Mouse (Mus musculus): ENCODE data around the gene Bbs9. TPM values are rescaled to one million over a fixed set of nuclear protein-coding genes. Genes with fewer than 3 reads are reported as not detected.

Gene Bbs9
- polyA plus RNA-seq, 1 experiment from 2014 or later: 7.1 TPM

DNA sequence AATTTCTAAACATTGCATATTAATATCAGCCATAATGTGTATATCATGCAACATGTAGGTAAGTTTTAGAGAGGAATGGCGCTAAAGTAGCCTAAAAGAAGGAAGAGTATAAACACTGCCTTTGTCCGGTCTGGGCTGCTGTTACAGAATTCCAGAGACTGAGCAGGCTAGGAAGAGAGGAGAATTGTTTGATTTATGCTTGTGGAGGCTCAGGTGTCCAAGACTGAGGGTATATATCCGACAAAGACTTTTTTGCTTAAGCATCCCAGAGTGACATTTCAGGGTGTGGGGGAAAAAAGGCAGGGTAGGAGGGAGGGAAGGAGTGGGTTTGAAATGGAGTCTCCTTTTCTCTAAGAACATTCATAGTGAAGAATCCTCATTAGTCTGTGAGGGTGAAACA lies 152.4 kb downstream of the Bbs9 start:
- Histone ChIP-seq H3K27me3 (replicated peaks; ENCODE audit: insufficient read depth, low read length) (no peaks in the 10 kb centered on the region), H3K9me3 (ENCODE audit: low read length) (no peaks in the 10 kb centered on the region), H3K27ac (ENCODE audit: low read length) (no peak overlapping the region), H3K4me3 (ENCODE audit: low read depth, low read length) (no peak overlapping the region), H3K4me2 (replicated peaks; ENCODE audit: low read depth, low read length) (no peak overlapping the region), H3K9ac (replicated peaks; ENCODE audit: low read depth) (no peak overlapping the region), H3K4me1 (ENCODE audit: insufficient read depth, low read depth, low read length) (no peaks in the 10 kb centered on the region), H3K36me3 (ENCODE audit: insufficient read depth, low read length) (no peaks in the 10 kb centered on the region)
- WGBS: 62% methylated on average over 3 of the region's 3 CpGs
- no peak for DNase-seq (ENCODE audit: low spot score)
- no peak for ATAC-seq
- TF ChIP-seq EP300 (IDR thresholded peaks at IDR 0.05) (no peak), CTCF (IDR thresholded peaks at IDR 0.05) (no peak)

DNA sequence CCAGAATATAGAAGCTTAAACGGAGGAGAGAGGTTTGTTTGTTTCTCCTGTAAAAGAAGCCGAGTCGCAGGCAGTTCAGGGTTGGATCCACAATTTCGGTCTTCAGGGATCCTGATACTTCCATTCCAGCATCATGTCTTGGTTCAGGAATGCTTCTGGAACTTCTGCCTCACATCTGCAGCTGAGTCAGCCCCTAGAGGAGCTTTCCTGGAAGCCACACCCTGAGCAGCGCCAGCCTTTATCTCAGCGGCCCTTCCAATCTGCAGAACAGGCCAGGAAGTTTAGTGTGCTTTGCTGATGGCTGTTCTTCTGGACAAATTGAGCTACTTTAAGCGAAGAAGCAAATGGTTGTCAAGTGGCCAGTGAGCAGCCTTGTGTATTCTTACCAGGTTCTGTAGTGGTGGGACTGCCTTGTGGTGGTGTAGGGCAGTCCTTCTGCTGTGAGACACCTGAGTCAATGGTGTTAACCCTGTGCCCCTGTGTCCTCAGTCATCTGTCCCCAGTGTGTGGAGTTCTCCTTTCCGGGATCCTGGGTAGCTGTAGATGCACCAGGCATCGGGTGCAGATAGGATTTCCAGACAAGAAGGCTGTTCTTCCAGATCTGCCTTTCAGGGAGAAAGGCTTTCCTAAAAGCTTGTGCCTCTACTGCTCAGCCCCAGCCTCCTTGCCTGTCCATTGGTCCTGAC lies 157.4 kb downstream of the Bbs9 start:
- Histone ChIP-seq H3K9me3 (ENCODE audit: low read length) (no peaks in the 10 kb centered on the region), H3K4me3 (ENCODE audit: low read depth, low read length) (no peak overlapping the region), H3K9ac (replicated peaks; ENCODE audit: low read depth) (no peak overlapping the region), H3K27me3 (replicated peaks; ENCODE audit: insufficient read depth, low read length) (no peaks in the 10 kb centered on the region), H3K36me3 (ENCODE audit: insufficient read depth, low read length) (no peaks in the 10 kb centered on the region), H3K4me2 (replicated peaks; ENCODE audit: low read depth, low read length) (no peak overlapping the region), H3K4me1 (ENCODE audit: insufficient read depth, low read depth, low read length) (no peaks in the 10 kb centered on the region), H3K27ac (ENCODE audit: low read length) (no peak overlapping the region)
- ATAC-seq (no peak), DNase-seq (ENCODE audit: low spot score) (no peak)
- 76% methylated on average over 9 of the region's 9 CpGs for WGBS
- TF ChIP-seq EP300 (IDR thresholded peaks at IDR 0.05): no peak

GRCm38 (mm10) chr9:22638502-22638901 lies 163.0 kb downstream of the Bbs9 start:
- TF ChIP-seq CTCF (IDR thresholded peaks at IDR 0.05) (no peak), EP300 (IDR thresholded peaks at IDR 0.05) (no peak)
- ATAC-seq (no peak), DNase-seq (ENCODE audit: low spot score) (no peak)
- Histone ChIP-seq H3K27ac (ENCODE audit: low read length) (no peak overlapping the region), H3K9ac (replicated peaks; ENCODE audit: low read depth) (no peak overlapping the region), H3K27me3 (replicated peaks; ENCODE audit: insufficient read depth, low read length) (no peaks in the 10 kb centered on the region), H3K9me3 (ENCODE audit: low read length) (no peaks in the 10 kb centered on the region), H3K4me3 (ENCODE audit: low read depth, low read length) (no peak overlapping the region), H3K4me1 (ENCODE audit: insufficient read depth, low read depth, low read length) (no peaks in the 10 kb centered on the region), H3K4me2 (replicated peaks; ENCODE audit: low read depth, low read length) (no peak overlapping the region), H3K36me3 (ENCODE audit: insufficient read depth, low read length) (no peaks in the 10 kb centered on the region)
- WGBS: 86% methylated on average over 5 of the region's 5 CpGs

- ATAC-seq (no peak), DNase-seq (ENCODE audit: low spot score) (no peak)
- Histone ChIP-seq H3K36me3 (ENCODE audit: insufficient read depth, low read length) (no peaks in the 10 kb centered on the region), H3K4me3 (ENCODE audit: low read depth, low read length) (no peak overlapping the region), H3K4me2 (replicated peaks; ENCODE audit: low read depth, low read length) (no peak overlapping the region), H3K9ac (replicated peaks; ENCODE audit: low read depth) (no peak overlapping the region), H3K9me3 (ENCODE audit: low read length) (no peaks in the 10 kb centered on the region), H3K4me1 (ENCODE audit: insufficient read depth, low read depth, low read length) (no peaks in the 10 kb centered on the region), H3K27ac (ENCODE audit: low read length) (no peak overlapping the region), H3K27me3 (replicated peaks; ENCODE audit: insufficient read depth, low read length) (no peaks in the 10 kb centered on the region)
- no peak for TF ChIP-seq EP300 (IDR thresholded peaks at IDR 0.05)
- TF ChIP-seq CTCF (IDR thresholded peaks at IDR 0.05): no peak
- 48% methylated on average over 13 of the region's 13 CpGs for WGBS
Measured at GRCm38 (mm10) chr9:22640683-22641431, 165.3 kb downstream of the Bbs9 start.

DNA sequence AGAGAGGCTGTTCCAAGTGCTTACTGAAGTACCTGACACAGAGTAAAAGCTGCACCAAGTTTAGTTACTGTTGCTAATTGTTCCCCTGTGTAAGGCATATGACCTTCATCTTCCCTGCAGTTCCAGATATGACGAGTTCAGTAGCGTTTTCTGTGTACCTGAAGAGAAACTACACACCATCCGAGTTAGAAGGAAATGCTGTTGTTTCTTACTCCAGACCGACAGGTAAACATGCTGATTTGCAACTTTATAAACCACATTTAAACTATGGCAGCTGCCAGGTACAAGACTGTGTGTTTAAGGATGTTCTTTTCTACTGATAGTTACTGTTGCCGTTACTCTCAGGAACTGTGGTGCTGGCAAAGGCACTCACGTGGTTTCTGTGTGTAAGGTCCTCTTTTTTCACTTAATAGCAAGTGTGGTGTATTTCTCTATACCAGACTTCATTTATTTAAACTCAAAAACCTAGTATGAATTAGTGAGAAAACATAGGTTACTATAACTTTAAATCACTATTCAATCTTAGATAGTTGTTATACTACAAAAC lies 170.4 kb downstream of the Bbs9 start:
- ATAC-seq (no peak), DNase-seq (ENCODE audit: low spot score) (no peak)
- Histone ChIP-seq H3K27me3 (replicated peaks; ENCODE audit: insufficient read depth, low read length) (no peaks in the 10 kb centered on the region), H3K27ac (ENCODE audit: low read length) (no peak overlapping the region), H3K9ac (replicated peaks; ENCODE audit: low read depth) (no peak overlapping the region), H3K4me2 (replicated peaks; ENCODE audit: low read depth, low read length) (no peak overlapping the region), H3K36me3 (ENCODE audit: insufficient read depth, low read length) (no peaks in the 10 kb centered on the region), H3K9me3 (ENCODE audit: low read length) (no peaks in the 10 kb centered on the region), H3K4me1 (ENCODE audit: insufficient read depth, low read depth, low read length) (no peaks in the 10 kb centered on the region), H3K4me3 (ENCODE audit: low read depth, low read length) (no peak overlapping the region)
- no peak for TF ChIP-seq EP300 (IDR thresholded peaks at IDR 0.05)
- TF ChIP-seq CTCF (IDR thresholded peaks at IDR 0.05): no peak
- 85% methylated on average over 6 of the region's 6 CpGs for WGBS

DNA sequence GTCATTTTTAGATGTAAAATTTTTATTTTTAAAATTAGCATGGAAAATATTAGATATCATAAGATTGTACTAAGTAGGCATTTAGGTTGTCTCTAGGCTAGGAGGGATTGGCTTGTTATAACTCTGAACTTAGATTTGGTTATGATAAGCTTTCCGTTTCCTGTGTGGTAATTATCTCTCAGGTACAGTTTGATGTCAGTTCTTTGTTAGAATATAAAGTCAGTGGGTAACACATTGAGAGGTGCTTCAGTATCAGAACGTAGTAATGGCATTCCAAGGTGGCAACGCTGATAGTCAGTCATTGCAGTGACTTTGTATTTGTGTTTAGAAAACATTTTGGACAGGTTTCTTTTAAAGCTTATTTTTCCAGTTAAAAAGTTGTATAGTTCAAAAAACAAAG lies 170.9 kb downstream of the Bbs9 start:
- TF ChIP-seq EP300 (IDR thresholded peaks at IDR 0.05) (no peak), CTCF (IDR thresholded peaks at IDR 0.05) (no peak)
- no peak overlapping the region for H3K4me3 ChIP-seq (ENCODE audit: low read depth, low read length)

More for the DNA sequence above, 170.9 kb downstream of the Bbs9 start:
- 79% methylated on average over 3 of the region's 3 CpGs for WGBS
- Histone ChIP-seq H3K36me3 (ENCODE audit: insufficient read depth, low read length) (no peaks in the 10 kb centered on the region), H3K9ac (replicated peaks; ENCODE audit: low read depth) (no peak overlapping the region), H3K9me3 (ENCODE audit: low read length) (no peaks in the 10 kb centered on the region), H3K4me2 (replicated peaks; ENCODE audit: low read depth, low read length) (no peak overlapping the region), H3K27ac (ENCODE audit: low read length) (no peak overlapping the region), H3K27me3 (replicated peaks; ENCODE audit: insufficient read depth, low read length) (no peaks in the 10 kb centered on the region), H3K4me1 (ENCODE audit: insufficient read depth, low read depth, low read length) (no peaks in the 10 kb centered on the region)
- DNase-seq (ENCODE audit: low spot score) (no peak), ATAC-seq (no peak)
